Mouse (Mus musculus): Measurements from ENCODE around the gene Speer4e. TPM values are rescaled to one million over a fixed set of nuclear protein-coding genes. Genes with fewer than 3 reads are reported as not detected.
"Not testable (repeated sequence)": the region's sequence is repeated elsewhere in the genome, so short reads cannot be mapped to it uniquely, and the experiment has no call there.

The Speer4e gene
- polyA plus RNA-seq, 1 experiment from 2014 or later = not detected

- not testable (repeated sequence) for H3K4me1 ChIP-seq; H3K27me3 ChIP-seq (replicated peaks); H3K4me2 ChIP-seq; H3K27ac ChIP-seq; H3K36me3 ChIP-seq (replicated peaks); ATAC-seq (replicated peaks); H3K9ac ChIP-seq; H3K9me3 ChIP-seq; H3K4me3 ChIP-seq
- 59% methylated on average over 4 of the region's 4 CpGs for WGBS
Observed at GRCm38 (mm10) chr5:14947482-14948198, 9.4 kb upstream of the Speer4e start.

GRCm38 (mm10) chr5:14945524-14945923 lies 7.3 kb upstream of the Speer4e start:
- H3K4me2 ChIP-seq; H3K27me3 ChIP-seq (replicated peaks); ATAC-seq (replicated peaks); H3K36me3 ChIP-seq (replicated peaks); H3K27ac ChIP-seq; H3K9ac ChIP-seq; H3K9me3 ChIP-seq; H3K4me3 ChIP-seq; H3K4me1 ChIP-seq: not testable (repeated sequence)
- 69% methylated on average over 4 of the region's 4 CpGs for WGBS

GRCm38 (mm10) chr5:14941043-14941442 lies 2.8 kb upstream of the Speer4e start:
- H3K4me1 ChIP-seq; H3K27ac ChIP-seq; H3K4me2 ChIP-seq; H3K9me3 ChIP-seq; H3K4me3 ChIP-seq; H3K27me3 ChIP-seq (replicated peaks); H3K36me3 ChIP-seq (replicated peaks); H3K9ac ChIP-seq; ATAC-seq (replicated peaks): not testable (repeated sequence)
- 81% methylated on average over 1 of the region's 1 CpGs for WGBS

- not testable (repeated sequence) for ATAC-seq (replicated peaks); H3K36me3 ChIP-seq (replicated peaks); H3K4me2 ChIP-seq; H3K9ac ChIP-seq; H3K4me3 ChIP-seq; H3K4me1 ChIP-seq; H3K27ac ChIP-seq; H3K27me3 ChIP-seq (replicated peaks); H3K9me3 ChIP-seq
- 80% methylated on average over 5 of the region's 6 CpGs for WGBS
Observed at GRCm38 (mm10) chr5:14933721-14934120, 4.5 kb downstream of the Speer4e start.

GRCm38 (mm10) chr5:14927047-14927446 lies 11.2 kb downstream of the Speer4e start:
- not testable (repeated sequence) for H3K9ac ChIP-seq; H3K27me3 ChIP-seq (replicated peaks); H3K36me3 ChIP-seq (replicated peaks); H3K4me1 ChIP-seq; H3K9me3 ChIP-seq; H3K4me2 ChIP-seq; ATAC-seq (replicated peaks); H3K4me3 ChIP-seq; H3K27ac ChIP-seq
- WGBS = 34% methylated on average over 4 of the region's 4 CpGs

- H3K36me3 ChIP-seq (replicated peaks); H3K9me3 ChIP-seq; ATAC-seq (replicated peaks); H3K4me3 ChIP-seq; H3K4me2 ChIP-seq; H3K4me1 ChIP-seq; H3K27me3 ChIP-seq (replicated peaks); H3K9ac ChIP-seq; H3K27ac ChIP-seq: not testable (repeated sequence)
- WGBS = 64% methylated on average over 1 of the region's 1 CpGs
Observed at GRCm38 (mm10) chr5:14914799-14915198, 23.4 kb downstream of the Speer4e start, which contains the start of gene Gm9758. Gene Gm9758 (minus strand): TSS chr5:14914899.

- not testable (repeated sequence) for H3K36me3 ChIP-seq (replicated peaks); H3K4me1 ChIP-seq; H3K27ac ChIP-seq; H3K9ac ChIP-seq; H3K4me3 ChIP-seq; H3K4me2 ChIP-seq; ATAC-seq (replicated peaks); H3K9me3 ChIP-seq; H3K27me3 ChIP-seq (replicated peaks)
- WGBS = 74% methylated on average over 2 of the region's 3 CpGs
Observed at GRCm38 (mm10) chr5:14914361-14914760, 23.9 kb downstream of the Speer4e start.

GRCm38 (mm10) chr5:14903539-14903938 lies 34.7 kb downstream of the Speer4e start:
- not testable (repeated sequence) for ATAC-seq (replicated peaks); H3K4me2 ChIP-seq
- H3K9me3 ChIP-seq = peaks cover 13% of the 10 kb centered on the region

GRCm38 (mm10) chr5:14892242-14892641 lies 46.0 kb downstream of the Speer4e start:
- ATAC-seq (replicated peaks) = no peak
- 78% methylated on average over 3 of the region's 3 CpGs for WGBS
- no peak overlapping the region for H3K9ac ChIP-seq

More at GRCm38 (mm10) chr5:14903539-14903938, 34.7 kb downstream of the Speer4e start:
- not testable (repeated sequence) for H3K36me3 ChIP-seq (replicated peaks); H3K9ac ChIP-seq; H3K27ac ChIP-seq; H3K4me1 ChIP-seq; H3K27me3 ChIP-seq (replicated peaks); H3K4me3 ChIP-seq
- WGBS = 20% methylated on average over 3 of the region's 3 CpGs

GRCm38 (mm10) chr5:14885291-14885690 lies 52.9 kb downstream of the Speer4e start:
- not testable (repeated sequence) for H3K4me1 ChIP-seq; H3K4me2 ChIP-seq; H3K36me3 ChIP-seq (replicated peaks); H3K27me3 ChIP-seq (replicated peaks); H3K9ac ChIP-seq; H3K9me3 ChIP-seq; H3K27ac ChIP-seq; H3K4me3 ChIP-seq; ATAC-seq (replicated peaks)
- 47% methylated on average over 2 of the region's 2 CpGs for WGBS

More at GRCm38 (mm10) chr5:14892242-14892641, 46.0 kb downstream of the Speer4e start:
- no peaks in the 10 kb centered on the region for H3K9me3 ChIP-seq
- H3K27me3 ChIP-seq (replicated peaks) = no peaks in the 10 kb centered on the region
- no peak overlapping the region for H3K4me3 ChIP-seq
- H3K4me2 ChIP-seq = no peak overlapping the region
- no peaks in the 10 kb centered on the region for H3K4me1 ChIP-seq
- no peaks in the 10 kb centered on the region for H3K36me3 ChIP-seq (replicated peaks)
- no peak overlapping the region for H3K27ac ChIP-seq

Other genes starting within 250 kb of the Speer4e start
- not detected in 2 replicates for gene Gm9758, start 23.5 kb downstream of the Speer4e start, polyA plus RNA-seq (2015; fragmentation: Nextera tagmentation; extraction: Ambion mirVana)
- gene Gm10354, start 40.5 kb upstream of the Speer4e start, polyA plus RNA-seq (2015; fragmentation: Nextera tagmentation; extraction: Ambion mirVana) = not detected in 2 replicates
- gene Gm17019, start 94.6 kb upstream of the Speer4e start, polyA plus RNA-seq (2015; fragmentation: Nextera tagmentation; extraction: Ambion mirVana) = not detected in 2 replicates

Data from midbrain, embryonic 15.5 days (tissue).